Mouse (Mus musculus) limb, embryonic 13.5 days (tissue): Measurements from ENCODE around the gene Hydin. TPM values are rescaled to one million over a fixed set of nuclear protein-coding genes. Genes with fewer than 3 reads are reported as not detected.
"Not testable (repeated sequence)": the region's sequence is repeated elsewhere in the genome, so short reads cannot be mapped to it uniquely, and the experiment has no call there.

ENCODE experiments used
- ATAC-seq: fragments of 200-750 bp; cut with Nextera tagmentation; 2 replicates; pipeline ENCODE4 v1.8.0; 2017; ENCODE audit warnings: low read depth, moderate number of reproducible peaks, moderate TSS enrichment; ENCODE audit not compliant: low FRiP score
- H3K27ac ChIP-seq: fragments of 300-500 bp; sonication (generic); 2 replicates; pipeline ENCODE4 v1.5.1; 2015; ENCODE audit warnings: inconsistent platforms, mild to moderate bottlenecking, moderate library complexity
- H3K27me3 ChIP-seq: fragments of 300-500 bp; sonication (generic); 2 replicates; pipeline ENCODE4 v1.6.1; 2015; ENCODE audit warnings: mild to moderate bottlenecking, inconsistent platforms
- H3K36me3 ChIP-seq: fragments of 300-500 bp; sonication (generic); 2 replicates; pipeline ENCODE4 v1.6.1; 2015; ENCODE audit warnings: inconsistent platforms, mild to moderate bottlenecking, moderate library complexity
- H3K4me1 ChIP-seq: fragments of 300-500 bp; sonication (generic); 2 replicates; pipeline ENCODE4 v1.6.1; 2015; ENCODE audit warnings: inconsistent platforms
- H3K4me2 ChIP-seq: fragments of 300-500 bp; sonication (generic); replicated peaks from 2 replicates; pipeline ENCODE4 v1.6.1; 2015; ENCODE audit warnings: inconsistent platforms, mild to moderate bottlenecking, moderate library complexity
- H3K4me3 ChIP-seq: fragments of 300-500 bp; sonication (generic); 2 replicates; pipeline ENCODE4 v1.5.1; 2015; ENCODE audit warnings: moderate library complexity, mild to moderate bottlenecking, inconsistent platforms
- H3K9ac ChIP-seq: fragments of 300-500 bp; sonication (generic); 2 replicates; pipeline ENCODE4 v1.6.1; 2015; ENCODE audit warnings: mild to moderate bottlenecking, inconsistent platforms
- H3K9me3 ChIP-seq: fragments of 300-500 bp; sonication (generic); 2 replicates; pipeline ENCODE4 v1.6.1; 2016; ENCODE audit warnings: inconsistent platforms
- WGBS: fragments of 180-500 bp; shearing (Covaris S2); methylation state at CpG from one replicate; pipeline ENCODE4 v1.1.7; 2015; 5-methylcytosine and 5-hydroxymethylcytosine counted together
- polyA plus RNA-seq: library from polyadenylated mRNA; unstranded; fragments of >200 nt; fragmentation: Nextera tagmentation; extraction: Ambion mirVana; gene quantifications from 2 replicates; pipeline ENCODE4 v1.2.1, GENCODE M21; 2015

The Hydin gene
- polyA plus RNA-seq, 1 experiment from 2014 or later = 0.28 TPM

DNA sequence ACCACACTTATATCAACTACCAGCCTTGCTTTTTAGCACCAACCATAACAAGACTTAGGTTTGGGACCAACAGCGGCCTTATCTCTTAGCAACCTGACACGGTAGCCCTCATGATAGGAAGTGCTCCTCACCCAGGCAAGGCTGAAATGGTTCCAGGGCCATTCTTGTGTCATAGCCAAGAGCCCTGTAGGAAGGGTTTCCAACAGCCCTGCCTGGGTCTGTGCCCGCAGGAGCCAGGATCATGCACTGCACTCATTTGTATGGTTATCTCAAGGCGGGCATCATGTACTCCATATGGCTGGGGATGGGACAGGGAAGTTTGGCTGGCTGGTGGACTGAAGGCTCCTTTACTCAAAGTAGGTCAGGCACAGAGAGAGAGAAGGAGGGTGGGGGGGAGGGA, 3.9 kb downstream of the Hydin start:
- no peaks in the 10 kb centered on the region for H3K36me3 ChIP-seq
- H3K4me1 ChIP-seq = peaks cover 10% of the 10 kb centered on the region
- H3K9me3 ChIP-seq = no peaks in the 10 kb centered on the region
- H3K4me2 ChIP-seq = no peak overlapping the region
- 85% methylated on average over 4 of the region's 4 CpGs for WGBS
- ATAC-seq = no peak
- no peak overlapping the region for H3K27ac ChIP-seq
- no peak overlapping the region for H3K4me3 ChIP-seq
- no peaks in the 10 kb centered on the region for H3K27me3 ChIP-seq
- H3K9ac ChIP-seq = no peak overlapping the region

DNA sequence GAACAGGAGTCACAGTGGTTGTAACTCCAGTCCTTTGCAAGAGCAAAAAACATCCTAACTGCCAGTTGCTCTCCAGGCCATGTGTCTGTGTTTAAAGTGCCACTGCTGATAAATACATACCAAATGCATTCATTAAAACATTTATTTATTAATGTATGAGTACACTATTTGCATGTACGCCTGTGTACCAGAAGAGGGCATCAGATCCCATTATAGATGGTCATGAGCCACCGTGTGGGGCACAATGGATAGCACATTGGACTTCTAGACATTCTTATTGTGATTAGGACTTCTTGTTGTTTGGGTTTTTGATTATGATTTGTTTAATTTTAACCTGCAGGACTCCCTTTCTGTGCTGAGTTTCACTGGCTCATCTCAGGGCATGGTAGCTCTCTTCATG, 6.6 kb downstream of the Hydin start:
- ATAC-seq = no peak
- Histone ChIP-seq H3K36me3 (no peaks in the 10 kb centered on the region), H3K9me3 (no peaks in the 10 kb centered on the region), H3K4me3 (no peak overlapping the region), H3K4me1 (peaks cover 5% of the 10 kb centered on the region; the same call in 1 of the 2 replicates), H3K27ac (no peak overlapping the region), H3K4me2 (no peak overlapping the region), H3K27me3 (no peaks in the 10 kb centered on the region), H3K9ac (no peak overlapping the region)
- 66% methylated on average over 2 of the region's 2 CpGs for WGBS

DNA sequence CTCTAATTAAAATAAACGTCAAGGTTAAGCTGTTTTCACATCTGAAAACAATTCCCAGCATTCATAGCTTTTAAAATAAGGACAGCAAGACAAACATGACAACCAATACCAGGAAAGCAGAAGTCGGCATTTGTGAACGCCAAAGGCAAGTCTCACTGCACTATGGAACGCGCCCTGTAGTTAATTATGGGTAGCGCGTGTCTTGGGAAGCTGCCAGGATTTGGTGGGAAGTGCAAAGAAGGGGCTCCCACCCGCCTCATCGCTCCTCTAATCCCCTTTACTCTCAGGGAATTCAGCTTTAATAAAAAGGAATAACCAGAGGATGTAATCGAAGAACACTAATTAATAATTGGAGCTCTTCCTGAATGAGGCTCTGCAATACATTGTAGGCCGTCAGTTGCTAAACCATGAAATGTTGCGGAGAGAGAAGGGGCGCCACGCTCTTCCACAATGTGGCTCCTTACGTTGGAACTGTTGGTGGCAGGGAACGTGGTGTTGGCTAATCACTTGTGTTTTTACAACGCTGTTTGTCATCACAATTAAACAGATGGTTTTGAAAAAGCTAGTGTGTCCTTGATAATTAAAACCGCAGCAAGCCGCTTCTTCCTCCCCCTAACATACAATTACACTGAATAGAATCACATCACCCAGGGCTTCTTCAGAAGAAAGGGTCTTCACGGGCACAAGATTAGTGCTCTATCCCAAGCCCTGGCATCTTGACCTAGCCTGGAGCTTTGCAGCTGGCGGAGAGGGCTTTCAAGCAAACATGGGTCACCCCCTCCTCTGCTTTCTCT, 8.9 kb downstream of the Hydin start:
- H3K9me3 ChIP-seq = no peaks in the 10 kb centered on the region
- no peak for ATAC-seq
- no peaks in the 10 kb centered on the region for H3K36me3 ChIP-seq
- no peak overlapping the region for H3K9ac ChIP-seq
- 67% methylated on average over 21 of the region's 21 CpGs for WGBS
- no peak overlapping the region for H3K27ac ChIP-seq
- H3K4me3 ChIP-seq = no peak overlapping the region
- H3K4me1 ChIP-seq = peaks cover 5% of the 10 kb centered on the region; the same call in 1 of the 2 replicates
- H3K4me2 ChIP-seq = no peak overlapping the region
- no peaks in the 10 kb centered on the region for H3K27me3 ChIP-seq

DNA sequence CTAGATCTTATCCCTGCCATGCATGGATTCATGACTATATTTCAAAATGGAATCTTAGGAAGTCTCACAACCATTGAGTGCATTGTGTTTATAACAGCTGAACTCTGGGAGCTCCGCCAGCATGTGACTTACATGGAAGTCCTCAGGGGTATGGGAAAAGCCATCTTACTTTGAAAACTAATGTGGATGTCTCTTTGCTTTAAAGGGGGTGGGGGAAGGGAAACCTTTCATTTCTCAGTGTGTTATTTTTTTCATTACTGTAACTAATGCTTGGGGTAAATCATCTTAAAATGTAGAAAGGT, 9.4 kb downstream of the Hydin start:
- WGBS = 89% methylated on average over 1 of the region's 1 CpGs
- Histone ChIP-seq H3K4me1 (peaks cover 5% of the 10 kb centered on the region; the same call in 1 of the 2 replicates), H3K27ac (no peak overlapping the region), H3K9me3 (no peaks in the 10 kb centered on the region), H3K36me3 (no peaks in the 10 kb centered on the region), H3K4me3 (no peak overlapping the region), H3K4me2 (no peak overlapping the region), H3K27me3 (no peaks in the 10 kb centered on the region), H3K9ac (no peak overlapping the region)
- ATAC-seq = no peak

DNA sequence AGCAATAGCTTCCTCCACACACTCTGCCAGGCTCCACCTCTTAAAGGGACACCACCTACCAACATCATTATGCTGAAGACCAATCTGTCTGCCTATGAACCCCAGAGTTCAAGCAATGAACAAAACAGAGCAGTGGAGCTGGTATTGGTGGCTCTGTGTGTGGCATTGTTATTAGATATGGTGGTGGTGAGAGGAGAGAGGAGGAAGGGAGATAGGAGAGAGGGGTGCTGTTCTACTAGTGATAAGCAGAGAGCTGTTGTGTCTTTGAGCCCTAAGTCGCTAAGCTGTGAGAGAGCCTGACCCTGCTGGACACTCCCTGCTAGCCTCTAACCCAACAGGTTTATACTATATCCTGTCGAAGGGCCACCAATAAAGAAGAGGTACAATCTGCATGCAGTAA, 45.9 kb downstream of the Hydin start:
- no peaks in the 10 kb centered on the region for H3K36me3 ChIP-seq
- H3K27me3 ChIP-seq = no peaks in the 10 kb centered on the region
- no peak for ATAC-seq
- no peak overlapping the region for H3K9ac ChIP-seq
- 80% methylated on average over 2 of the region's 2 CpGs for WGBS
- H3K4me1 ChIP-seq = no peaks in the 10 kb centered on the region
- H3K9me3 ChIP-seq = no peaks in the 10 kb centered on the region
- no peak overlapping the region for H3K4me2 ChIP-seq
- H3K27ac ChIP-seq = no peak overlapping the region
- no peak overlapping the region for H3K4me3 ChIP-seq

DNA sequence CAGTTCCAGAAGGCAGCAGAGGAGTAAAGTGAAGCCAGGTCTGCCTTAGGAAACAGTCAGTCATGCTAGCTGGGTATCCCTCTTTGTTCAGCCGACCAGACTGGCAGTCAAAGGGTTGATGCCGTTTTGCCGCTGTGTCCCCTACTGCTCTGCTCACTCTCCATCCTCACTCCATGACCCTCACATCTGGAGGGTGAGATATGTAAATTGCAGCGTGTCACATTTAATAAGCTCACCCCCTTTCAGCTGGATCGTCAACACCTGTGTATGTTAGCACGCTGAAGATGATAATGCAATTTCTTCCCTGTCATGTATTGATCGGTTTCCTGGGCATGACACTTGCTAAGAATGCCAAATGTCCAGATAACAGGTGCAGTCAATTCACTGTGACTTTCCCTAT, 49.0 kb downstream of the Hydin start:
- Histone ChIP-seq H3K27ac (no peak overlapping the region), H3K4me1 (no peaks in the 10 kb centered on the region), H3K9me3 (no peaks in the 10 kb centered on the region), H3K9ac (no peak overlapping the region), H3K4me2 (no peak overlapping the region), H3K27me3 (no peaks in the 10 kb centered on the region), H3K36me3 (no peaks in the 10 kb centered on the region), H3K4me3 (no peak overlapping the region)
- 69% methylated on average over 7 of the region's 7 CpGs for WGBS
- no peak for ATAC-seq

DNA sequence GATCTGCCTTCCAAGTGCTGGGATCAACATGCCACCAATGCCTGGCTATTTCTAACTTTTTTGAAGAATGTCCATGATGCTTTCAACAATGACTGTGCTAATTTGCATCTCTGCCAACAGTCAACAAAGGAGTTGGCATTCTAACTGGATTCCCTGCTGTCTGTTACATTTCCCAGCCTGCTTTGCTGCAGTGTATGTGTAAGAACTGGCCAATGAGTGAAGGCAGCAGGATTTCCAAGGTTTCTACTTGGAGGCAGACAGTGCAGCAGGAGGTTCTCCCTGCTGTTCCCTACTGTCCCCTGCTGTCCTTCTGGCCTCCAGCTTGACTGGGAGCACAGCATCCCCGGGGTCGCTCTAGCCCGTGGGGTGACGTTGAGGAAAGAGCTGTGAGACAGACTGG, 52.8 kb downstream of the Hydin start:
- no peaks in the 10 kb centered on the region for H3K36me3 ChIP-seq
- no peak overlapping the region for H3K9ac ChIP-seq
- ATAC-seq = no peak
- no peak overlapping the region for H3K4me3 ChIP-seq
- H3K4me1 ChIP-seq = peaks cover 4% of the 10 kb centered on the region; the same call in 1 of the 2 replicates
- WGBS = 78% methylated on average over 4 of the region's 4 CpGs
- H3K27ac ChIP-seq = no peak overlapping the region
- no peaks in the 10 kb centered on the region for H3K9me3 ChIP-seq
- no peak overlapping the region for H3K4me2 ChIP-seq
- no peaks in the 10 kb centered on the region for H3K27me3 ChIP-seq

DNA sequence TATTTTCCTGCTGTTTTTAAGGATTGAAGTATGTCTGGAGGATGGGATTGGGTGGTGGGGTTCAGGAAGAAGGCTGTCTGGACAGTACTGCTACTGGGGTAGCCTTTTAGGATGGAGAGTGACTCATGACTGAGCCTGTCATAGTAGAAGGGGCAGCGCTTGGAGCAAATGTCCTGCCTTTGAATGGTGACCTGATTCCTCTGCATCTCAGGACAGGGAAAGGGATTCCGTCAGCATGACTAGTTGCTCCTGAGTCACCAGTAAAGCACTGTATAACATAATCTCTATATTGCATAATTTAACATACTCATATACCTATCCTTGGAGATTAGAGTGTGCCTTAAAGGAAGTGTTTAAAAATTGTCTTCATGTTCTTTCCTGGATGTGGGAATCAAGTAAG, 54.7 kb downstream of the Hydin start:
- Histone ChIP-seq H3K4me3 (no peak overlapping the region), H3K36me3 (no peaks in the 10 kb centered on the region), H3K9me3 (no peaks in the 10 kb centered on the region), H3K9ac (no peak overlapping the region), H3K4me2 (no peak overlapping the region), H3K4me1 (peaks cover 4% of the 10 kb centered on the region; the same call in 1 of the 2 replicates), H3K27me3 (no peaks in the 10 kb centered on the region), H3K27ac (no peak overlapping the region)
- ATAC-seq = no peak
- 91% methylated on average over 2 of the region's 2 CpGs for WGBS

DNA sequence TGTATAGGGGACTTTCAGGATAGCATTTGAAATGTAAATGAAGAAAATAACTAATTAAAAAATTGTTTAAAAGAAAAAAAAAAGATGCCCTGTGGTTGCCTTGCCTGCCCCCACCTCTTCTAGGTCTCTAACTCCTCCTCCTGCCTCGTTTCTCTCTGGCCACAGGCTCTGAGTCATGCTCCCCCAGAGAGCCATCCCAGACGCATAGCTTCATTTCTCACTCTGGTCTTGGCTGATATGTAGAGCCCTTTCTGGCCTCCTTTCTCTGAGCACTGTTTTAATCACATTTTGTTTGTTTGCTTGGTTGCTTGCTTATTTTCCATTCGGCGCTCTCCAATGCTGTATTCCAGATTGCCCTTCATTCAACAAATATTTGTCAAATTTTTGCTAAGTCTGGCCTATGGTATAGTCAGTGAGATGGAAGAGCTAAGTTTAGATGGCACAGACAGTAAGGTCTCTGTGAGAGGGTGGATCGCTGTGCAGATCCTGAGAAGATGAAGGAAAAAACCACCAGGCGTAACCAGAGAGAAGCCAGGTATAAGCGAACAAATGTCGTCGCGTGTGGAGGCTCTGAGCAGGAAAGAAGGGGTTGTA, 57.3 kb downstream of the Hydin start:
- no peak overlapping the region for H3K4me2 ChIP-seq
- no peak for ATAC-seq
- H3K36me3 ChIP-seq = no peaks in the 10 kb centered on the region
- no peaks in the 10 kb centered on the region for H3K9me3 ChIP-seq
- no peak overlapping the region for H3K4me3 ChIP-seq
- 79% methylated on average over 10 of the region's 10 CpGs for WGBS
- no peak overlapping the region for H3K9ac ChIP-seq
- no peak overlapping the region for H3K27ac ChIP-seq
- H3K4me1 ChIP-seq = peaks cover 4% of the 10 kb centered on the region; the same call in 1 of the 2 replicates
- H3K27me3 ChIP-seq = no peaks in the 10 kb centered on the region

DNA sequence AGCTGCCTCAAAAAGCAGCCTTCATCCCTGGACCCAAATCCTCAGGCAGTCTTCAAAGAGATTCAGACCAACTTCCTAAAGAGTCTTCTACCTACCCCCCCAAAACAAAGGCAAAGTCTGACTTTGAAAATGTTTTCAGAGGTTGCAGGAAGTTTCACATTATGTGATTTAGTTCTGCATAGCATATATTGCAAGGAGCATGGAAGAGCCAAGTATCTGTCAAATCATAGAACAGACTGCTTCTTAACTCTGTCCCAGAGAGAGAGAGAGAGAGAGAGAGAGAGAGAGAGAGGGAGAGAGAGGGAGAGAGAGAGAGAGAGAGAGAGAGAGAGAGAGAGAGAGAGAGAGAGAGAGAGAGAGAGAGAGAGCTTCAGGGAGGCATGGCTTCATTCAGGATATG, 60.3 kb downstream of the Hydin start:
- H3K9ac ChIP-seq, ATAC-seq, H3K36me3 ChIP-seq, H3K4me3 ChIP-seq, H3K9me3 ChIP-seq, H3K4me2 ChIP-seq, H3K27ac ChIP-seq, H3K27me3 ChIP-seq, H3K4me1 ChIP-seq: not testable (repeated sequence)

DNA sequence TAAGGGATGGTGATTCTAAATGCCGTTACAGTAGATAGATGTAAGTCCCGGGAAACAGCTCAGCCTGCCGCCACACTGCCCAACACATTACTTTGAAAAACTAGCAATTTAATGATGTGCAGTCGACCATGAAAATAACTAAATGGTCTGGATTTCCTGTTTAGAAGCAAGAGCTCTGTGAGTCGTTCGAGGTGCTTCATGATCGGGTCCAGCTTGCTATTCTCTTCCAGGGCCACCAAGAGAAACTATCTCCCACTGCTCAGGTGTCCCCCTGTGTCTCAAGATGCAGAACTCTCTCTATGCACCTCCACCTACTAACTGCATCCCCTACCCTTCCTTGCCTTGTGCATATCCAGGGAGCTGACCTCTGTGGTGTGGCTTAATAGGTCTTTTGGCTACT, 66.6 kb downstream of the Hydin start:
- no peak overlapping the region for H3K4me2 ChIP-seq
- H3K36me3 ChIP-seq = no peaks in the 10 kb centered on the region
- H3K27ac ChIP-seq = no peak overlapping the region
- H3K9me3 ChIP-seq = no peaks in the 10 kb centered on the region
- no peak for ATAC-seq
- no peak overlapping the region for H3K4me3 ChIP-seq
- no peaks in the 10 kb centered on the region for H3K27me3 ChIP-seq
- WGBS = 59% methylated on average over 7 of the region's 7 CpGs
- H3K4me1 ChIP-seq = no peaks in the 10 kb centered on the region
- H3K9ac ChIP-seq = no peak overlapping the region

DNA sequence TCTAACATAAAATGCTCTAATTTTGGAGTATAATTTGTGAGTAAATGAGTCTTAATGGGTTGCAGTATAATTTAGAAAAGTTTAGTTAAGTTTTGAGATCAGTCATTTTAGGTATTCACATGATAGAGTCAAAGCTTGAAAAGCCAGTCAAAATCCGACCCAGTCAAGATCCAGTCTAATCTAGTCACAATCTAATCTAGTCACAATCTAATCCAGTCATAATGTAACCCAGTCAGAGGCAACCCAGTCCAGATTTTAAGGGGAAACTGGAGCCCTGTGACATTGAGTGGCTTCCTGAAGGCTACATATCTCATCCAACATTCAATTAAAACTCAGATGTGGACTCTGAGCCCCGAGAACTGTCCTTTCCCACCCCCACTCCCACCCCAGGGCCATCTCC, 72.7 kb downstream of the Hydin start:
- no peaks in the 10 kb centered on the region for H3K36me3 ChIP-seq
- ATAC-seq = no peak
- no peak overlapping the region for H3K4me2 ChIP-seq
- no peak overlapping the region for H3K27ac ChIP-seq
- H3K4me3 ChIP-seq = no peak overlapping the region
- H3K9ac ChIP-seq = no peak overlapping the region
- H3K4me1 ChIP-seq = no peaks in the 10 kb centered on the region
- H3K27me3 ChIP-seq = no peaks in the 10 kb centered on the region
- no peaks in the 10 kb centered on the region for H3K9me3 ChIP-seq
- 69% methylated on average over 2 of the region's 2 CpGs for WGBS
